Mouse (Mus musculus) testis, adult 2 months (tissue): ENCODE results near the gene Tprn. TPM values are rescaled to one million over a fixed set of nuclear protein-coding genes. Genes with fewer than 3 reads are reported as not detected.

Experiments
- H3K27ac ChIP-seq: fragments of 200-500 bp; 2 replicates; pipeline ENCODE4 v1.5.1; 2012; ENCODE audit warnings: low read depth, low read length; ENCODE audit not compliant: control insufficient read depth, insufficient read depth
- H3K27me3 ChIP-seq: fragments of 200-500 bp; 2 replicates; pipeline ENCODE4 v1.6.1; 2012; ENCODE audit warnings: mild to moderate bottlenecking, low read length, moderate library complexity; ENCODE audit not compliant: control insufficient read depth, insufficient read depth
- H3K36me3 ChIP-seq: fragments of 200-500 bp; 2 replicates; pipeline ENCODE4 v1.6.1; 2012; ENCODE audit warnings: mild to moderate bottlenecking, low read length; ENCODE audit not compliant: control insufficient read depth, insufficient read depth
- H3K4me1 ChIP-seq: fragments of 200-500 bp; 2 replicates; pipeline ENCODE4 v1.6.1; 2012; ENCODE audit warnings: low read length; ENCODE audit not compliant: control insufficient read depth, insufficient read depth
- H3K4me3 ChIP-seq: fragments of 200-500 bp; 2 replicates; pipeline ENCODE4 v1.5.1; 2012; ENCODE audit warnings: low read depth, mild to moderate bottlenecking, low read length, moderate library complexity, mixed read lengths; ENCODE audit not compliant: control insufficient read depth
- CTCF ChIP-seq: fragments of 200-500 bp; IDR thresholded peaks from 2 replicates; pipeline ENCODE4 v1.5.1; 2012; ENCODE audit warnings: low read depth, mild to moderate bottlenecking, inconsistent platforms, low read length, moderate library complexity; ENCODE audit not compliant: control insufficient read depth, insufficient read depth, insufficient replicate concordance
- POLR2A ChIP-seq: fragments of 200-500 bp; IDR thresholded peaks from 2 replicates; pipeline ENCODE4 v1.6.1; 2012; ENCODE audit warnings: low read depth, mild to moderate bottlenecking, inconsistent platforms, low read length, moderate library complexity; ENCODE audit not compliant: control insufficient read depth
- polyA plus RNA-seq: library from polyadenylated mRNA; depleted of rRNA; stranded (reverse); fragments of >200 nt; gene quantifications from 2 replicates; pipeline ENCODE4 v1.2.3, GENCODE M21; 2012

Gene Tprn
- polyA plus RNA-seq, 1 experiment: 357 TPM

- Histone ChIP-seq H3K27ac (peak within 1 kb of the TSS; percentile 99), H3K4me1 (peaks cover 4% of the 10 kb centered on the region; the same call in 1 of the 2 replicates), H3K4me3 (peak within 1 kb of the TSS; percentile 100), H3K27me3 (no peaks in the 10 kb centered on the region), H3K36me3 (no peaks in the 10 kb centered on the region)
- peak; percentile 99 for TF ChIP-seq POLR2A
- 0 out of 2 replicates have a peak, but pooled peaks have one; percentile 9 for TF ChIP-seq CTCF
Observed at GRCm38 (mm10) chr2:25224492-25224765, 38.0 kb upstream of the Tprn start, which contains the start of gene Tubb4b. TSS of gene Tubb4b (minus strand) at chr2:25224702.

- H3K36me3 ChIP-seq: no peaks in the 10 kb centered on the region
Observed at GRCm38 (mm10) chr2:25224766-25225752, 37.4 kb upstream of the Tprn start.

GRCm38 (mm10) chr2:25225811-25226379 is 36.5 kb upstream of the Tprn start:
- peak overlapping the region; percentile 84 for H3K27ac ChIP-seq
- H3K4me3 ChIP-seq: peak overlapping the region; percentile 83

More at GRCm38 (mm10) chr2:25224766-25225752, 37.4 kb upstream of the Tprn start:
- Histone ChIP-seq H3K27ac (peak overlapping the region; percentile 94), H3K27me3 (no peaks in the 10 kb centered on the region), H3K4me3 (peak overlapping the region; percentile 100), H3K4me1 (peaks cover 4% of the 10 kb centered on the region; the same call in 1 of the 2 replicates)
- TF ChIP-seq POLR2A (no peak; the same call in 1 of the 2 replicates), CTCF (no peak)

GRCm38 (mm10) chr2:25226864-25227263 is 35.6 kb upstream of the Tprn start:
- TF ChIP-seq POLR2A: no peak
- no peak for TF ChIP-seq CTCF
- Histone ChIP-seq H3K27ac (no peak overlapping the region), H3K36me3 (no peaks in the 10 kb centered on the region), H3K27me3 (no peaks in the 10 kb centered on the region), H3K4me1 (peaks cover 4% of the 10 kb centered on the region; the same call in 1 of the 2 replicates), H3K4me3 (no peak overlapping the region)

More at GRCm38 (mm10) chr2:25225811-25226379, 36.5 kb upstream of the Tprn start:
- H3K27me3 ChIP-seq: no peaks in the 10 kb centered on the region
- H3K36me3 ChIP-seq: no peaks in the 10 kb centered on the region
- no peak for TF ChIP-seq CTCF
- no peak for TF ChIP-seq POLR2A
- peaks cover 4% of the 10 kb centered on the region; the same call in 1 of the 2 replicates for H3K4me1 ChIP-seq

GRCm38 (mm10) chr2:25227406-25227805 is 35.0 kb upstream of the Tprn start:
- Histone ChIP-seq H3K4me1 (peaks cover 4% of the 10 kb centered on the region; the same call in 1 of the 2 replicates), H3K4me3 (no peak overlapping the region), H3K27me3 (no peaks in the 10 kb centered on the region), H3K36me3 (no peaks in the 10 kb centered on the region), H3K27ac (no peak overlapping the region)
- TF ChIP-seq POLR2A: no peak
- TF ChIP-seq CTCF: no peak

- no peak overlapping the region for H3K4me3 ChIP-seq
- no peak overlapping the region for H3K27ac ChIP-seq
Observed at GRCm38 (mm10) chr2:25228431-25228889, 34.0 kb upstream of the Tprn start.

GRCm38 (mm10) chr2:25228995-25229530 is 33.4 kb upstream of the Tprn start:
- no peak overlapping the region for H3K27ac ChIP-seq

More at GRCm38 (mm10) chr2:25228431-25228889, 34.0 kb upstream of the Tprn start:
- Histone ChIP-seq H3K4me1 (peaks cover 4% of the 10 kb centered on the region; the same call in 1 of the 2 replicates), H3K36me3 (no peaks in the 10 kb centered on the region), H3K27me3 (no peaks in the 10 kb centered on the region)
- TF ChIP-seq POLR2A: no peak
- peak; percentile 84; the same call in 1 of the 2 replicates for TF ChIP-seq CTCF

More at GRCm38 (mm10) chr2:25228995-25229530, 33.4 kb upstream of the Tprn start:
- H3K4me3 ChIP-seq: no peak overlapping the region
- no peaks in the 10 kb centered on the region for H3K36me3 ChIP-seq
- peaks cover 2% of the 10 kb centered on the region; the same call in 1 of the 2 replicates for H3K4me1 ChIP-seq
- TF ChIP-seq POLR2A: no peak
- TF ChIP-seq CTCF: no peak
- no peaks in the 10 kb centered on the region for H3K27me3 ChIP-seq
